Mouse (Mus musculus): ENCODE data around the gene Tmem102. TPM values are rescaled to one million over a fixed set of nuclear protein-coding genes. Genes with fewer than 3 reads are reported as not detected.
A peak's percentile ranks its signal among the peaks of the same experiment; 100 is the strongest.

The Tmem102 gene
- polyA plus RNA-seq, 1 experiment: not detected

DNA sequence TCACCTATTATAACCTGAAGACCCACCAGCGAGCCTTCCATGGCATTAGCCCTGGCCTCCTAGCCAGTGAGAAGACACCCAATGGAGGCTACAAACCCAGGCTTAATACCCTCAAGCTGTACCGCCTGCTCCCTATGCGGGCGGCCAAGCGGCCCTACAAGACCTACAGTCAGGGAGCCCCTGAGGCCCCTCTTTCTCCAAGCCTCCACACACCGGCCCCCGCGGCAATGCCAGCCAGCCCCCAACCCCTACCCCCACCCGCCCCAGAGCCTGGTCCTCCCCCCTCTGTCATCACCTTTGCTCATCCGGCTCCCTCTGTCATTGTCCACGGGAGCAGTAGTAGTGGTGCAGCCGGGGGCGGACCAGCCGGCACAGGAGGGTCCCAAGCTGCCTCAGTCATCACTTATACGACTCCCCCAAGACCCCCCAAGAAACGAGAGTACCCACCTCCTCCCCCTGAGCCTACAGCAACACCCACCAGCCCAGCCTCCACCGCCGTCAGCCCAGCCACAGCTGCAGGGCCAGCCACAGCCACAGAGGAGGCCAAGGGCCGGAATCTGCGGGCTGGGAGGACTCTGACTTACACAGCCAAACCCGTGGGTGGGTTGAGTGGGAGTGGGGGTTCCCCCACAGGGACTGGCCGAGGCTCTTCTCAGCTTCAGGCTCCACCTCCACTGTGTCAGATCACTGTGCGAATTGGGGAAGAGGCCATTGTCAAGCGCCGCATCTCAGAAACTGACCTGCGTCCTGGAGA, 27.7 kb downstream of the Tmem102 start:
- H3K9me3 ChIP-seq: no peaks in the 10 kb centered on the region
- peaks cover 41% of the 10 kb centered on the region for H3K4me1 ChIP-seq
- peaks cover 5% of the 10 kb centered on the region for H3K36me3 ChIP-seq (replicated peaks; ENCODE audit: low read length)
- H3K27me3 ChIP-seq (replicated peaks): peaks cover 75% of the 10 kb centered on the region
- TF ChIP-seq GATA1 (IDR thresholded peaks at IDR 0.05; ENCODE audit: borderline replicate concordance, low read length): no peak
- no peak for TF ChIP-seq FLI1 (IDR thresholded peaks at IDR 0.05; ENCODE audit: low read length)
- no peak overlapping the region for H3K4me3 ChIP-seq (replicated peaks)

- peaks cover 41% of the 10 kb centered on the region for H3K4me1 ChIP-seq
- H3K36me3 ChIP-seq (replicated peaks; ENCODE audit: low read length): peaks cover 5% of the 10 kb centered on the region
- no peak overlapping the region for H3K4me3 ChIP-seq (replicated peaks)
Measured at GRCm38 (mm10) chr11:69776488-69776887, 28.9 kb downstream of the Tmem102 start.

GRCm38 (mm10) chr11:69775716-69776115, 29.7 kb downstream of the Tmem102 start:
- peaks cover 5% of the 10 kb centered on the region for H3K36me3 ChIP-seq (replicated peaks; ENCODE audit: low read length)
- no peak overlapping the region for H3K4me3 ChIP-seq (replicated peaks)
- H3K27me3 ChIP-seq (replicated peaks): peaks cover 64% of the 10 kb centered on the region
- H3K4me1 ChIP-seq: peaks cover 39% of the 10 kb centered on the region
- no peaks in the 10 kb centered on the region for H3K9me3 ChIP-seq
- TF ChIP-seq FLI1 (IDR thresholded peaks at IDR 0.05; ENCODE audit: low read length): no peak
- TF ChIP-seq GATA1 (IDR thresholded peaks at IDR 0.05; ENCODE audit: borderline replicate concordance, low read length): no peak

More at GRCm38 (mm10) chr11:69776488-69776887, 28.9 kb downstream of the Tmem102 start:
- Histone ChIP-seq H3K9me3 (no peaks in the 10 kb centered on the region), H3K27me3 (replicated peaks) (peaks cover 65% of the 10 kb centered on the region)
- TF ChIP-seq GATA1 (IDR thresholded peaks at IDR 0.05; ENCODE audit: borderline replicate concordance, low read length) (no peak), FLI1 (IDR thresholded peaks at IDR 0.05; ENCODE audit: low read length) (no peak)

DNA sequence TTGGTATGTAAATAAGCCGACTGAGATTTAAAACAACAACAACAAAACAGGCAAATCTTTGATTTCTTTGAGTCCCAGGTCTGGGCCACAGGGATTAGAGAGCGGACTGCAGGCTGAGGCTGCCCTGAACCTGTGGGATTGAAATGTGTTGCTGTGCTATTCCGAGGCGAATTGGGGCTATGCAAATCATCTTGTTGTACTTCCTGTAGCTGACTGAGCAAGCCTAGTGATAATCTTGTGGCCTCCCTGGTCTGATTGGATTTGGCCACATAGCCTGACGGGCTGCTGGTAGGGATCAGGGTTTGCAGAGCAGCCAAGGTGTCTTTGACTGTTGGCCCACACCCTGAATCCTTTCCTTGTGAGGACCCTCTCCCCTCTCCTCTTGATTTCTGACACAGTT, 30.5 kb downstream of the Tmem102 start:
- Histone ChIP-seq H3K4me1 (peaks cover 38% of the 10 kb centered on the region), H3K36me3 (replicated peaks; ENCODE audit: low read length) (peaks cover 5% of the 10 kb centered on the region), H3K4me3 (replicated peaks) (peak overlapping the region; percentile 28), H3K9me3 (no peaks in the 10 kb centered on the region), H3K27me3 (replicated peaks) (peaks cover 61% of the 10 kb centered on the region)
- no peak for TF ChIP-seq FLI1 (IDR thresholded peaks at IDR 0.05; ENCODE audit: low read length)
- TF ChIP-seq GATA1 (IDR thresholded peaks at IDR 0.05; ENCODE audit: borderline replicate concordance, low read length): no peak

- TF ChIP-seq GATA1 (IDR thresholded peaks at IDR 0.05; ENCODE audit: borderline replicate concordance, low read length) (no peak), FLI1 (IDR thresholded peaks at IDR 0.05; ENCODE audit: low read length) (no peak)
- peaks cover 24% of the 10 kb centered on the region for H3K4me1 ChIP-seq
- peaks cover 40% of the 10 kb centered on the region for H3K27me3 ChIP-seq (replicated peaks)
- H3K36me3 ChIP-seq (replicated peaks; ENCODE audit: low read length): no peaks in the 10 kb centered on the region
- H3K9me3 ChIP-seq: no peaks in the 10 kb centered on the region
- no peak overlapping the region for H3K4me3 ChIP-seq (replicated peaks)
Measured at GRCm38 (mm10) chr11:69767625-69767909, 37.9 kb downstream of the Tmem102 start.

DNA sequence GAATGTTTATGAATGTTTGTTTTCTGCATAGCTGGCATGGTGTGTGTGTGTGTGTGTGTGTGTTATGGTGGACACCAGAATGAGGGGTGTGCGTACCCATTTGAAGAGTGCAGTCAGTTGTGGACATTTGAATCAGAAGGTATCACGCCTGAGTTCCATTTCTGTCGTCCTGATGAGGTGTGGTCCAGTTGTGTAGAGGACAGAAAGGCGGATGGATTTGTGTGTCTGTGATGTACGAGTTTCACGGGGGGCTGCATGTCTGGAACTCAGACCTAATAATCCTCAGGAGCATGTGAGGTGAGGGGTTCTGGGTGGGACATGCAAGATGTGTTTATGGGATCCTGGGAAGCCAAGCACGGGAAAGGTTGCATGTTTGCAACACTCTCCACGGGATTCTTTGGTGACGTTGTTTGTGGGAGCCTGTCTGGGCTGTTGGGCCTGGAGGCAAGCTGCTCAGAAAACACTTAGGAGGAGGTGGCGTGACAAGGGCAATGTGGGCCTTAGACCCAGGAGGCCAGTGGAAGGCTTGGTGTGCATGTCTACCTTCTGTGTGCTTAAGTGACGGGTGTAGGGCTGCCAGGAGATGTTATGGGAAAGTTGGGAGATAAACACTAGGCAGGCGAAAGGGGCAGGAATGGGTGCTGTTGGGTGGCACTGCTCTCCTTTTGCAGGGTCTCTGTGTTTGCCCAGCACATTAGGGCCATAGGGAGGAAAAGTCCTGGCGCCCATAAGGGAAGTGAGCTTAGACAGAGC, 38.4 kb downstream of the Tmem102 start:
- TF ChIP-seq GATA1 (IDR thresholded peaks at IDR 0.05; ENCODE audit: borderline replicate concordance, low read length) (no peak), FLI1 (IDR thresholded peaks at IDR 0.05; ENCODE audit: low read length) (no peak)
- H3K36me3 ChIP-seq (replicated peaks; ENCODE audit: low read length): no peaks in the 10 kb centered on the region
- no peaks in the 10 kb centered on the region for H3K9me3 ChIP-seq
- H3K27me3 ChIP-seq (replicated peaks): peaks cover 40% of the 10 kb centered on the region
- peak overlapping the region; percentile 94 for H3K4me3 ChIP-seq (replicated peaks)
- peaks cover 24% of the 10 kb centered on the region for H3K4me1 ChIP-seq

GRCm38 (mm10) chr11:69766126-69766609, 39.3 kb downstream of the Tmem102 start:
- H3K36me3 ChIP-seq (replicated peaks; ENCODE audit: low read length): no peaks in the 10 kb centered on the region
- H3K4me1 ChIP-seq: peaks cover 24% of the 10 kb centered on the region
- H3K9me3 ChIP-seq: no peaks in the 10 kb centered on the region
- peaks cover 40% of the 10 kb centered on the region for H3K27me3 ChIP-seq (replicated peaks)
- H3K4me3 ChIP-seq (replicated peaks): peak overlapping the region; percentile 94
- no peak for TF ChIP-seq FLI1 (IDR thresholded peaks at IDR 0.05; ENCODE audit: low read length)
- TF ChIP-seq GATA1 (IDR thresholded peaks at IDR 0.05; ENCODE audit: borderline replicate concordance, low read length): no peak

- H3K4me1 ChIP-seq: peaks cover 30% of the 10 kb centered on the region
- TF ChIP-seq FLI1 (IDR thresholded peaks at IDR 0.05; ENCODE audit: low read length) (no peak), GATA1 (IDR thresholded peaks at IDR 0.05; ENCODE audit: borderline replicate concordance, low read length) (no peak)
- peak within 1 kb of the TSS; percentile 94 for H3K4me3 ChIP-seq (replicated peaks)
- no peaks in the 10 kb centered on the region for H3K36me3 ChIP-seq (replicated peaks; ENCODE audit: low read length)
- H3K9me3 ChIP-seq: no peaks in the 10 kb centered on the region
- peaks cover 37% of the 10 kb centered on the region for H3K27me3 ChIP-seq (replicated peaks)
Measured at GRCm38 (mm10) chr11:69765221-69766125, 40.0 kb downstream of the Tmem102 start, which contains the start of gene Zbtb4. TSS of gene Zbtb4 (plus strand) at chr11:69765912.

- Histone ChIP-seq H3K36me3 (replicated peaks; ENCODE audit: low read length) (no peaks in the 10 kb centered on the region), H3K9me3 (no peaks in the 10 kb centered on the region), H3K27me3 (replicated peaks) (peaks cover 23% of the 10 kb centered on the region), H3K4me3 (replicated peaks) (no peak overlapping the region), H3K4me1 (peaks cover 42% of the 10 kb centered on the region)
- no peak for TF ChIP-seq GATA1 (IDR thresholded peaks at IDR 0.05; ENCODE audit: borderline replicate concordance, low read length)
- TF ChIP-seq FLI1 (IDR thresholded peaks at IDR 0.05; ENCODE audit: low read length): no peak
Measured at GRCm38 (mm10) chr11:69763551-69763950, 41.9 kb downstream of the Tmem102 start.
